Mouse (Mus musculus): ENCODE results near the gene Tmc8. TPM values are rescaled to one million over a fixed set of nuclear protein-coding genes. Genes with fewer than 3 reads are reported as not detected.
A peak's percentile ranks its signal among the peaks of the same experiment; 100 is the strongest.
"Not testable (repeated sequence)": the region's sequence is repeated elsewhere in the genome, so short reads cannot be mapped to it uniquely, and the experiment has no call there.

Gene Tmc8
- total RNA-seq, 4 experiments from 2014 or later, result 0.38 to 0.89 (median 0.43) TPM

GRCm38 (mm10) chr11:117772352-117772751 is 9.5 kb upstream of the Tmc8 start:
- no peak for DNase-seq (ENCODE audit: low spot score in 2 of 2)

- no peak for DNase-seq (ENCODE audit: low spot score in 2 of 2)
These were observed 7.0 kb upstream of the Tmc8 start for GRCm38 (mm10) chr11:117774925-117775324.

GRCm38 (mm10) chr11:117775540-117775939 is 6.3 kb upstream of the Tmc8 start:
- DNase-seq (ENCODE audit: low spot score in 2 of 2), result no peak

GRCm38 (mm10) chr11:117776085-117776792 is 5.6 kb upstream of the Tmc8 start:
- no peak for DNase-seq (ENCODE audit: low spot score in 2 of 2)

GRCm38 (mm10) chr11:117777111-117777510 is 4.8 kb upstream of the Tmc8 start:
- no peak for DNase-seq (ENCODE audit: low spot score in 2 of 2)

GRCm38 (mm10) chr11:117778031-117778430 is 3.8 kb upstream of the Tmc8 start:
- DNase-seq (ENCODE audit: low spot score in 2 of 2), result no peak

- DNase-seq (ENCODE audit: low spot score in 2 of 2), result no peak
These were observed 2.9 kb upstream of the Tmc8 start for GRCm38 (mm10) chr11:117778851-117779433.

- peak in 1 of 2 experiments; percentile 38 for DNase-seq (ENCODE audit: low spot score in 2 of 2)
These were observed 2.3 kb upstream of the Tmc8 start for GRCm38 (mm10) chr11:117779434-117780198.

- DNase-seq (ENCODE audit: low spot score in 2 of 2), result no peak
These were observed 1.7 kb upstream of the Tmc8 start for GRCm38 (mm10) chr11:117780199-117780515.

GRCm38 (mm10) chr11:117780582-117781111 is 1.2 kb upstream of the Tmc8 start:
- DNase-seq (ENCODE audit: low spot score in 2 of 2), result peak; percentile 70 to 73

GRCm38 (mm10) chr11:117781199-117781821 is 566 bp upstream of the Tmc8 start:
- DNase-seq (ENCODE audit: low spot score in 2 of 2), result peak in 1 of 2 experiments; percentile 67

GRCm38 (mm10) chr11:117782705-117783034 is 794 bp downstream of the Tmc8 start:
- no peak for DNase-seq (ENCODE audit: low spot score in 2 of 2)

- no peak for DNase-seq (ENCODE audit: low spot score in 2 of 2)
These were observed 1.2 kb downstream of the Tmc8 start for GRCm38 (mm10) chr11:117783089-117783488.

- DNase-seq (ENCODE audit: low spot score in 2 of 2), result no peak
These were observed 1.9 kb downstream of the Tmc8 start for GRCm38 (mm10) chr11:117783683-117784309.

GRCm38 (mm10) chr11:117786294-117786693 is 4.4 kb downstream of the Tmc8 start:
- peak in 1 of 2 experiments; percentile 48 for DNase-seq (ENCODE audit: low spot score in 2 of 2)

- DNase-seq (ENCODE audit: low spot score in 2 of 2), result not testable (repeated sequence)
These were observed 6.6 kb downstream of the Tmc8 start for GRCm38 (mm10) chr11:117788481-117788880.

- DNase-seq (ENCODE audit: low spot score in 2 of 2), result peak in 1 of 2 experiments; percentile 68
These were observed 8.4 kb downstream of the Tmc8 start for GRCm38 (mm10) chr11:117790286-117790685.

GRCm38 (mm10) chr11:117790703-117791440 is 9.0 kb downstream of the Tmc8 start:
- no peak for DNase-seq (ENCODE audit: low spot score in 2 of 2)

GRCm38 (mm10) chr11:117791441-117791761 is 9.5 kb downstream of the Tmc8 start:
- no peak for DNase-seq (ENCODE audit: low spot score in 2 of 2)

GRCm38 (mm10) chr11:117792281-117792888 is 10.5 kb downstream of the Tmc8 start:
- DNase-seq (ENCODE audit: low spot score in 2 of 2), result no peak
